Mouse (Mus musculus) CH12F3 (cell line): ENCODE data around the gene Erlin1.

Source experiments
- in situ Hi-C: fragments of 300-500 bp; cut with MboI; formaldehyde crosslinking; loops from 2 replicates; pipeline ENCODE4 v1.14.3; 2020; ENCODE audit warnings: low sequenced_read_pairs

Gene Erlin1

DNA sequence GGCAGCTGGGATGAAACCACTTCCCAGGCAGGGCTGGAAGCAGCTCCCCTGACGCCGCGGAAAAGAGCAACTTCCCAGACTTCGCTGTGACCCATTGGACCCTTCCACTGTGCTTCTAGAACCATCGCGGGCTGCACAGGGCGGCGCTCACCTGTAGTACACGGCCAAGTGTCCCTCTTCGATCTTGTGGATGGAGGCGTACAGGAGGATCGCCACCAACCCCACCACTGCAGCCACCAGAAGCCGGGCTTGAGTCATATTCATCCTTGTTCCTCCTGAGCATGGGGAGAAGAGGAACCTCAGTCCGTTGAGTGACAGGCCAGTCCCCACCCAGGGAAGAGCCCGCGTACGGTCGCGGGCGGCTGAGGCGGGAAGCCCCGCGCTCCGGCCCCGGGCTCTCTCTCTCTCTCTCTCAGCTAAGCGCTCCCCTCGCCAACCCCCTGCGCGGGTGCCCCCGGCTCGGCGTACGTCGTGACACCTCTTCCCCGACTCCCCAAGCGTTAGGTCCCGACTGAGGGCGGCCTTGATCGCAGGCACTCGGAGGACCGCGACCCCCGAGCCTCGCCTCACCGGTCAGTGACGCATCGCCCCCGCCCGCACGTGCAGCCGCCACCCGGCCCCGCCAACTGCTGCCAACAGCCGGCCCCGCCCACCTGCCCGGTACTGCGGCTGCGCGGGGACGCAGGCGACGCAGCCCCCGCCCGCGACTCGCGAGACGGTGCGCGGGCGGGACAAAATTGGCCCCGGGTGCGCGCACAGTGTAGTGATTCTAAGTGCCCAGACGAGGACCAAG, at the start of gene Erlin1:
Gene Erlin1, minus strand, starts transcription at position 665 of the 793 bp plus-strand sequence.
- in situ Hi-C loops = no loop called here

DNA sequence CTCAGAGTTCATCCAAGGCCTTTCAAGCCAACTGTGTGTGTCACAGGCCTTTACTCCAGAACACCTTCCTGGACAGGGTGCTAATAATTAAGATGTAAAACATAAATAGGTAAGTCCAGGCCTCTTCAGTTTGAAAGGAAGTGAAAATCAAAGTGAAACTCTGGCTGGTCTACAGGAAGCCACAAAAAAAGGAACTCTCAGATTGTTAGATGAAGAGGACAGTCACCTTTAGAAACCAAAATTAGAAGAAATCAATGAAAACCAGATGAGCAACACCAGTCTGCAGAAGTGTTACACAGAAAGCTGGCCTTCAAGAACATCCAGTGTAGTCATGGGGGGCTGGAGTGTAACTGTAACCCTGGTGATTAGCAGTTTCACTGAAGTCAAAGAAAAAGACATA, 48.2 kb upstream of the Erlin1 start:
- in situ Hi-C loops = no loop called here

DNA sequence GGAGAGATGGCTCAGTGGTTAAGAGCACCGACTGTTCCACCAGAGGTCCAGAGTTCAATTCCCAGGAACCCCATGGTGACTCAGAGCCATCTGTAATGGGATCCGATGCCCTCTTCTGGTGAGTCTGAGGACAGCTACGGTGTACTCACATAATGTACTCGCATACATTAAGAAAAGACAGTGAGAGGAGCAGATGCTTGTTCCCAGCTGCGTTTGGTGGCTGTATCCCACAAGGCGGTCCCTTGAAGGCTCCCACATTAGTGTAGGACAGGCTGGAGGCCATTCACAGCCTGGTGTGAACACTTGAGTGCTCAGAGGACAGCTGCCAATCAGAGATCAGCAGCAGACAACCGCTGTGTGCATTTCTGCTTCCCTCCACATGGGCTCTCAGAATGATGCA, 42.1 kb upstream of the Erlin1 start:
- in situ Hi-C loops = no loop called here

DNA sequence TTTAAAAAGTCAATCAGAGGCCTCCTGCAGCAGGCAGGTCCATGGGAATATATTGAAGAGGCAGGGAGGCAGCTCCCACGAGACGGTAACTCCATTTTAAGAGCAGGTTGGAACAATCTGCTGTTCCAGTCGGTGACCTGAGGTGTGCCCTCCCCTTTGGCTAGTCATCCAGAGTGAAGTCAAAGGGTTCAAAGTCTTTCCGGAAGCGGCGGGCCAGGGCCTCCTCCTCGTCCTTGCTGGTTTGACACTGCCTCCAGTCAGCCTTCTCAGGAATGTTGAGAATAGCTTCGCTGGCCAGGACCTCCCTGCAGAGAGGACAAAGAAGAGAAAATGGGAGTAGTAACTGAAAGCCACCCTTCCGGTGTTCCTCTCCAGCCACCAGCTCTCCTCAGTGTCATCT, 40.8 kb upstream of the Erlin1 start:
- in situ Hi-C loops = no loop called here

DNA sequence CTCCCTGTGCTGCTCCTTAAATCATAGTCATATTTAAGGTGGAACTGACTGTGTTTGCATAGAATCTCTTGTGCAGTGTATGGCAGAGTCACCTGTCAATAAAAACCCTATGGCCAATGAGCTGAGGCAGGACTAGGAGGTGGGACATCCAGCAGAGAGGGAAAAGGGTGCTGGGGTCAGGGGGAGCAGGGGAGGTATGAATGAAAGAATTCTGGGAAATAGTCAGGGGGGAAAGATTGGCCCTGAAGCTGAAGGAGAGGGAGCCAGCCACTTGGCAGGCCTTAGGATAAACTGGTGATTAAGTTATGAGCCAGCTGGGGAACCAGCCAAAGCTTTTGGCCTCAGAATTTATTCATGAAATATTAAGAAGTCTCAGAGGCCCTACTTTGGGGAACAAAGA, 39.4 kb upstream of the Erlin1 start:
- in situ Hi-C loops = no loop called here

DNA sequence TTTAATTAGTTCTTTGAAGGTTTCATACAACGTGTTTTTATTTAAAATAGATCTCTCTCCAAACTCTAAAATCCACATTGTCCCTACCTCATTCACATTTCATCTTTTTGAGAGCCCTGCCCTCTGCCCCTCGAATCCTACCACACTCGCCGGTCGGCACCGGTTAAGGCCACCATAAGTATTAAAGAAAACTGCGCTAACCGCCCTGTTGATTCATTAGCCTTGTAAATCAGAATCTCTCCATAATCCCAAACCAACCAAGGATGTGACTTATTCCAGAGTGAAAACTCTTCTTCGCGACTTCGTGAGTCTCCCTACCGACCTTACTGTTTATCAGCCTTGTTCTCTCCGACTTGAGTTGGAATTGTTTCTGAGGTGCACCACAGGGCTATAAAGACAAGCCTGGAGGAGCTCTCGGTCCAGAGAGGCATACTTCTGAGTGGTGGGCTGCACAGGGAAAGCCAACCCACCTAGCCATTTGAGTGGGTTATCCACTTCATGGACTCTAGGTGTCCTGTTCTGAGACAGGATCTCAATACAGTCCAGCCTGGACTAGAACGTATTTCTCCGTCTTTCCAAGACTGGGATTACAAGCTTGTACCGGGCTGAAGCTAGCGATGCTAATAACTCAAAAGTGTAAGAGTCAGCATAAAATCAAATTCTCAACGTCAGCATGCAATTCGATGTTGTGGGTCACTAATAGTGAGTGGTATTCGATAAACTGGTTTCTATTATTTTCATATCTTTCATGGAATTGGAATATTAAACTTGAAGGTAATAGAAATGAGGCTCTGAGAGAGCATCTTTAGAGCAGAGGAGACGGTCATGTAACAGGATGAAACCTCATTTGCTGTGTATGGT, 38.3 kb upstream of the Erlin1 start:
- in situ Hi-C loops = no loop called here

DNA sequence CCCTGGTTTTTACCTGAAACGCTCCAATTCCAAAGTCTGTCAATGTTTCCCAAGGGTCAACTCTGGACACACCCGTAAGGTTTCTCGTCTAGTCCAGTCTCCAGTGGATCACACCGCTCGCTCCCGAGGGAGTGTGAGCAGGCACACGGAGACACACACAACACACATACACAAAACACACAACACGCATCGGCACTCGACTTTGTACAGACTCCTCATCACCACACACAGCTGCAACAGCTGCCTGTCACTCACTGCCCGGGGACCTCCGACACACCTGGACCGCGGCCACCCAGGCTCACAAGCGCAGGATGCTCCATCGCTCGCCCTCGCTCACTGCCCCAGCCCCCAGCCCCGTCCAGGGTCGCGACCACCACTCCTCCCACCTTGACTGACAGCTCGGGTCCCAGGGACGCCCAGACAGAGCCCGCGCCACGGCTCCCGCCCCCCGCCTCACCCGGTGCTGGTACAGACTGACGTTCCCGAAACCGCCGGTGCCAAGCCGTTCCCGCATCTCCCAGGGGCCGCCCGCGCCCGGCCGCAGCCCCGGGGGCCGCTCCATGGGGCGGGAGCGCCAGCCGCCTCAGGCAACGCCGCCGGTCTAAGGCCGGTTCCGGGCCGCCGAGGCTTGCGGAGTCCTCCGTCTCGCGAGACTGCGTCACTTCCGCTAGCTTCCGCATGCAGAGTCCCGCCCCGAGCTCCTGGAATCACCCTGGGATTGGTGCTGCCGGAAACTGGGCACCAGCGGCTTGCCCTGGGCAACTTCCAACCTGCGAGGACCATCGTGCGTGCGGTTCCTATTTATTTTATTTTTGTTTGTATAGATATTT, 37.5 kb upstream of the Erlin1 start, which contains the start of gene Chuk:
Gene Chuk, minus strand, starts transcription at position 650 of the 830 bp plus-strand sequence.
- in situ Hi-C loops = no loop called here

DNA sequence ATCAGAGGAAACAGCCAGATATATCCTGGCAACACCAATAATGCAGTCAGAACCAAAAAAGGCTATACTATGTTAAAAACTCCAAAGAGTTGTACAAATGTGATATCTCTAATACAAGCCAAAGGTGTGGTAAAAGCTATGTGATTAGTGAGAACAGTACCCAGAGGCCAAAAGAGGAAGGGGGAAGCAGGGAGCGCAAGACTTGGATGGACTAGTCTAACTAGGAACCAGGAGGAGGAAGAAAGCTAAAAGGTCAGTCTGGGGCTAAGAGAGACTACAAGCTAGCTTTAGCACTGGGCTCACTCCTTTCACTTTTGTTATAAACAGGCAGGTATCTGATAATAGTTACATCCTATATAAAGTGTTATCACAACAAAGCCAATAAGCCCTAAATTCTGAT, 34.8 kb upstream of the Erlin1 start:
- in situ Hi-C loops = no loop called here

DNA sequence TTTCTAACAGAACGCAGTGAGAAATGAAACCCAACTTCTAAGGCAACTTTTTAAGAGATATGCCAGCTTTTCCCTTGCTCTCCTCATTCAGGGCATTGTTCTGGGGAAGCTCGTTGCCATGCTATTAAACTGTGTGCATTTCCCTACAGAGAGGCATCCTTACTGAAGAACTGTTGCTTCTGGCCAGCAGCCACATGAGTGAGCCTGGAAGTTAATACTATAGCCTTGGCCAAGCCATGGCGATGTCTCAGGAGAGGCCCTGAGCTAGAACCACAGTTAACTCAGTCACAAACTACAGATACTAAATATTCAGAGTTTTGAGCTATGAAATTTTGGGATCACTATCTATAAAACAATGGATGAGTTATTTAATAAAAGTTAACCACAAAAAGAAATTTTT, 33.4 kb upstream of the Erlin1 start:
- in situ Hi-C loops = no loop called here

DNA sequence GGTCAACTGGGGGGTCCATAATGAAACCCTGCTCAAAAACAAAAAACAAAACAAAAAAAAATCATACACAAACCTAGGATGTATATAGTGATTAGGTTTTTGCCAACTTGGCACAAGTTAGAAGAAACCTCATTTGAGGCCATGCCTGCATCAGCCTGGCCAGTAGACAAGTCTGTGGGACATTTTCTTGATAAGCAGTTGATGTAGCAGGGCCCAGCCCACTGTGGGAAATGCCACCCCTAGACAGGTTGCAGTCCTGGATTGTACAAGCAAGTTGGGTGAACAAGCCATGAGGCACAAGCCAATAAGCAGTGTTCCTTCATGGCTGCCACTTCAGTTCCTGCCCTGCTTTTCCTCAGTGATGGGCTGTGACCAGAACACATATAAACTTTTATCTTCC, 31.3 kb upstream of the Erlin1 start:
- in situ Hi-C loops = no loop called here

DNA sequence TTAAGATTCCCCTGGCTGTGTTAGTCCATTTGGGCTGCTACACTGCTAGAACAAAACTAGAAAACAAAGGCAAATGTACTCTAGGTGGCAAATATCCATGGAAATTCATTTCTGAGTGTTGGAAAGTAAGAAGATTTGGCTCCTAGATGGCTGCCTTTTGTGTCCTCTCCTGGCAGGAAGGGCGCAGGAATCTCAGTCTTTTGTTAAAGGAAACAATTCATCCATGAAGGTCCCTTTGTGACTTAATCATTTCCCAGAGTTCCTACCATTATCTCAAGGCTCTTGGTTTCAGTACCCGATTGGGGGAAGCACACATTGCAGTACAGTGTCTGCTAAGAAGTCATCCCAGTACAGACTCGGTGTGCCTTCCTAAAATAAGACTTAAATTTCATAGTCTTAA, 16.7 kb upstream of the Erlin1 start:
- in situ Hi-C loops = no loop called here

DNA sequence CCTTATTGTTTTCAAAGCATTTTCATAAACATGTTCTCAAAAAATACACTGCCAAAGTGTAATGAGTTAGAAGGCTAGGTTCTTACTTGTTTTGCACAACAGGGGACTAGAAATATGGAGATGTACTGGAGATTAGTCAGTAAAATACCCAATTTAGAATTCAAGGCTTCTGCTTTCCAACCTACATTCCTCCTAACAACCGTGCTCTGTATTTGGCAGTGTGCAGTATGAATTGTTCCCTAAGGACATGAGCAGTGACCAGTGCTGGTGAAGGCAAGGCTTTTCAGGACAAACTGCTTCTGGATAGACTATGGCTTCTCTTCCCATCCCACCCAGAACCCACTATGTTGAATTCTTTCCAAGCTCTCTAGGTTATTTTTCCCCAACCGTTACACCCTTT, 11.3 kb upstream of the Erlin1 start:
- in situ Hi-C loops = no loop called here

DNA sequence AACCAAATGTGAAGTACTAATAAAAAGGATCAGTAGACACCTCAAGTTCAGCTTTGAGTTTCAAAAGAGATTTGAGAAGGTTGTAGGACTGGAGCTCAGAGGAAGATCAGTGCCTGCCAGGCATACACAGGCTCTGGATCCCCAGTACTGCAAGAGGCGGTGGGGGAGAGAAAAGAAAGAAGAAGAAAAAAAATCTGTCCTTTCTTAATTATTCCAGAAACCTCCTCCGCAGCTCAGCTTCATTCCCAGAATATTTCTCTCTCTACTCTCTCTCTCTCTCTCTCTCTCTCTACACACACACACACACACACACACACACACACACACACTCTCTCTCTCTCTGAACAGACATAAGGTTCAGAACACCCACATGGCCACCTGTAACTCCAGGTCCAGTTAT, 10.4 kb upstream of the Erlin1 start:
- in situ Hi-C loops = no loop called here

DNA sequence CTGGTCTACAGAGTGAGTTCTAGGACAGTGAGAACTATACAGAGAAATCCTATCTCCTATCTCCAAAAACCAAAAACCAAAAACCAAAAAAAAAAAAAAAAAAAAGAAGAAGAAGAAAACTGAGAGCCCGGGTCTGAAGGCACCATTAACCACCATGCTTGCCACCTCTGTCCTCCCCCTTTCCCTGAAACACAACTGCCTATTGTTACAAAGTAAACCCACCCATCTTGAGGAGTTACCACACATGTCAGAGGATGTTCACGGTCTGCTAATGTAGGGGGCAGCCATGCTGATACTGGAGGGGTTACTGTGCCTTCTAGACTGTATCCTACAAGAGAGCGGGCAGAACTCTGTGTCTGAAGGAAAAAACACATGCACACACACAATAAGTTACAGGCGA, 7.4 kb upstream of the Erlin1 start:
- in situ Hi-C loops = no loop called here

DNA sequence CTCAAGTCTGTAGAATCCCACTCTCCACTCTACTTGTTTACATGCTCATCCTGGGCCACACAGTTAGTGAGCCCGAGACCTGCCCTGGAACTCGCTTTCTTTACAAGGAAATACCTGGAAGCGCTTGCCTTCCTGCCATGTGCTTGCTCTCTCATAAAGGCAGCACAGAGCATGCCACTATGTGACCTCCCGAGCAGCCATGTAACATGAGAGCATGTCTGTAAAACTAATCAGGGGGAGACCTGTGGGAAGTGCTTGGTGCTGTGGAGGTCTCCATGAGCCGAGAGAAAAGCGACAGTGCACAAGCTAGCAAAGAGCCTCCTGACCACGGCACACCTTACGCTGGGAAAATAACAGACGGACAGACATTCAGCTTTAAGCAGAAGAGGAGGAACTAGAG, 6.9 kb upstream of the Erlin1 start:
- in situ Hi-C loops = no loop called here

DNA sequence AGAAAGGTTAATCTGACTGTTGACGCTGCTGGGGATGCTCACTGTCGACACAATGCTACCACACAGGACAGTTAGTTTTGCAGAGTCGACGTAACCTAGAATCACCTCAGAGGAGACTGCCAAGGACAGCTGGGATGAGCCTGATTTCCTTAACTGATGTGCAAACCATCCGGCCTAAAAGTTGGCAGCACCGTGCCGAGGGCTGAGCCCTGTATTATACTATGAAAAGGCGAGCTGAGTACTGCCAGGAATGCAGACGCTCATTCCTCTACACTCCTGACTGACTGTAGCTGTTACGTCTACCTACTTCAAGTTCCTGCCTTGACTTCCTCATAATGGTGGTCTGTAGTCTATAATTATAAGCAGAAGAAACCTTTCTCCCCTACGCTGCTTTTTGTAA, 5.4 kb upstream of the Erlin1 start:
- in situ Hi-C loops = no loop called here

DNA sequence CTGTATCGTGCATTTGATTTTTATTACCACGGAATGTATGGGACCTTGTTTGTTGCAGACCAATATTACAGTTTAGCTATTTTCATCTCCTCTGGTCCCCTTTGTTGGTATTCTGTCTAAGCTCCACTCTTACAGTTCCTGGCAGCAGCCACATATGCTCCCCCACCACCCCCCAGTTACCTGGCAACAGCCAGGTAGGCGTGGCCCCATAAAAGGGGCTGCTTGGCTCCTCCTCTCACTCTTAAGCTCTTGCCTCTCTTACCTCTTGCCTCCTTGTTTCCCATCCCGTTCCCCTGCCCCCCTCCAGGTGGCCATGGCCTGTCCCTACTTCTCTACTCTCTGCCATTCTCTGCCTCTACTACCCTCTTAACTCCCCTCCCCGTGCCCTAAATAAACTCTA, 1.6 kb upstream of the Erlin1 start:
- in situ Hi-C loops = no loop called here

DNA sequence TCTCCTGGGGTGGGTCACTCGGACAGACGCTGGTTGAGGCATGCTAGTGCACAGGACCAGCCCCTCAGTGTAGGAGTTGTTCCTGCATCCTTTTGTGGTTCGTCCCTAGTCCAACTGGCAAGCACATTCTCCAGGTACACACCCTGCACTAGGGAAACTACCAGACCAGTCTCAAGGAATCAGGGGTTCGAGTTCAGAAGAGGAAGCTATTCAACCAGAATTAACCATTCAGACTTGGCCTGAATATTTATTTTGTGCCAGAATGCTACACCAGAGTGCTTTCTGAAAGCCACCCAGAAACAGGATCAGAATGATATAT, 288 bp upstream of the Erlin1 start:
- in situ Hi-C loops = no loop called here

DNA sequence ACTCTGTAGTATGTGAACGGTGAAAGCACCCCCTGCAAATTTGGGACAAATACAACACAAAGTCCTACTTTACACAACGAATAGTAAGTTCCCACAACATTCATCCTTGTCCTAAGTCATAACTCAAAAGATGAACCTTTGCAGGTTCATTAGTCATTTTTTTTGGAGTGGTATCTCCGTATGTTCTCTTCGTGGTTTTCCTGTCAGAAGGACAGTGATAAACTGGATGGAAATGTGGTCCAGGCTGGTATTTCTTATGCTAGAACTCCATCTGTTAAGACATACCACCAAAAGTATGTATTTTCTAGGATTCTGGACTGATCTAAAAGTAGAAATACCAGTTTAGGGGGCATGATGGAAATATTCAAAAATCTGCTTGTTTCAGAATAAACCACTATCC, 1.4 kb downstream of the Erlin1 start:
- in situ Hi-C loops = no loop called here

DNA sequence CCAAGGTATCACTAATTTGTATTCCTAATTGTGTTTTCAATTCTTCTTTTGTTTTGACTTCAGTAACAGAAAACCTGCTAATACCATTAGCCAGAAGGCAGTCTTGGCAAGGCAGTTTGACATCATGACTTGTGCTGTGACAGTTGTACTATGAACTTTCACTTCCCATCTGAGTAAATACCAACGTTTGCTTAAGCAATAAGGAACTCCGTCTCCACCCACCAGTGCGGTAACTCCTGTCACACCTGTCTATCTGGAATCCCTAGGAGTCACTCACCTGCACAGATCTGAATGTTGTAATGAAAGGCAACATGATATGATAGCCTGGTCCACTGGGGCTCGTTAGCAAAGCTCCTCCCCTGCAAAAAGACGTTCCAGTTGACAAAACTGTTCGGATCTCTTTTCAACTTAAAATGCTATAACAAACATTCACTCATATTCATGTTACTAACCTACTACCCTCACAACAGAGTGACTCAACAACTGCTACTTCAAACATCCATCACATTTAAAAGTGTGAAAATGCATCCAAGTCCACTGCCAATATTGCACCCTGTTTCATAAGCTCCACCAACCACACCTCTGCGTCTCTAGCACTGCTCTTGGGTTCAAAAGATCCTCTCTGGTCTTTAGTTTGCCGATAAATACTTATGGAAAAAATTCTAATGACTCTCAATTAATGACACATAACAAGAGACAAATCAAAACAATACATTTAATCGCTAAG, 2.1 kb downstream of the Erlin1 start:
- in situ Hi-C loops = no loop called here

DNA sequence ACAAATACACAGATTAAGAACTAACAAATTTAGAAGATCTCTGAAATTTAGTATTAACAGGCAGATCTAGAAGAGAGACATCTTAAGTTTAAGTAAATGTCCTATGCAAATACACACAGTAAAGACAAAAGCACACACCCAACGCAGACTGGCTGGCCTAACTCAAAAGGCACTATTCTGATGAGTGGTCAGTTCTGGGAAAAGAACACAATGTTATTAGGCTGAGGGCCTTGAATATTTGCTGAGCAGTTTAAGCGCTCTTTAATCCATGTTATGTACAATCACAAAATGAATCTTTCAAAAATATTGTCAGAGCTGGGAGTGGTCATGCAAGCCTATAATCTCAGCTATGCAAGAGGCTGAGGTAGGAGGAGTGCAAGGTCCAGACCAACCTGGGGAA, 4.9 kb downstream of the Erlin1 start:
- in situ Hi-C loops = no loop called here
